Mouse (Mus musculus) kidney, embryonic 15.5 days (tissue): ENCODE data around the gene Ift172. TPM values are rescaled to one million over a fixed set of nuclear protein-coding genes. Genes with fewer than 3 reads are reported as not detected.
A peak's percentile ranks its signal among the peaks of the same experiment; 100 is the strongest.

ENCODE experiments used
- ATAC-seq: fragments of 200-750 bp; cut with Nextera tagmentation; replicated peaks from 2 replicates; pipeline ENCODE4 v1.8.0; 2017; ENCODE audit warnings: moderate TSS enrichment; ENCODE audit not compliant: low FRiP score
- H3K27ac ChIP-seq: fragments of 300-500 bp; sonication (generic); 2 replicates; pipeline ENCODE4 v1.5.1; 2015; ENCODE audit warnings: mild to moderate bottlenecking, inconsistent platforms
- H3K27me3 ChIP-seq: fragments of 300-500 bp; sonication (generic); 2 replicates; pipeline ENCODE4 v1.6.1; 2015; ENCODE audit warnings: inconsistent platforms
- H3K36me3 ChIP-seq: fragments of 300-500 bp; sonication (generic); 2 replicates; pipeline ENCODE4 v1.6.1; 2015; ENCODE audit warnings: inconsistent platforms
- H3K4me1 ChIP-seq: fragments of 300-500 bp; sonication (generic); 2 replicates; pipeline ENCODE4 v1.6.1; 2015; ENCODE audit warnings: inconsistent platforms
- H3K4me2 ChIP-seq: fragments of 300-500 bp; sonication (generic); 2 replicates; pipeline ENCODE4 v1.6.1; 2015; ENCODE audit warnings: moderate library complexity, mild to moderate bottlenecking, inconsistent platforms
- H3K4me3 ChIP-seq: fragments of 300-500 bp; sonication (generic); replicated peaks from 2 replicates; pipeline ENCODE4 v1.5.1; 2015; ENCODE audit warnings: mild to moderate bottlenecking, inconsistent platforms
- H3K9ac ChIP-seq: fragments of 300-500 bp; sonication (generic); 2 replicates; pipeline ENCODE4 v1.6.1; 2015; ENCODE audit warnings: mild to moderate bottlenecking, inconsistent platforms
- H3K9me3 ChIP-seq: fragments of 300-500 bp; sonication (generic); replicated peaks from 2 replicates; pipeline ENCODE4 v1.6.1; 2016; ENCODE audit warnings: inconsistent platforms
- WGBS: fragments of 180-500 bp; shearing (Covaris S2); methylation state at CpG from one replicate; pipeline ENCODE4 v1.1.7; 2015; ENCODE audit warnings: mixed read lengths; 5-methylcytosine and 5-hydroxymethylcytosine counted together
- polyA plus RNA-seq: library from polyadenylated mRNA; unstranded; fragments of >200 nt; fragmentation: Nextera tagmentation; extraction: Ambion mirVana; gene quantifications from 2 replicates; pipeline ENCODE4 v1.2.1, GENCODE M21; 2015

Gene Ift172
- polyA plus RNA-seq, 1 experiment from 2014 or later = 36.9 TPM

DNA sequence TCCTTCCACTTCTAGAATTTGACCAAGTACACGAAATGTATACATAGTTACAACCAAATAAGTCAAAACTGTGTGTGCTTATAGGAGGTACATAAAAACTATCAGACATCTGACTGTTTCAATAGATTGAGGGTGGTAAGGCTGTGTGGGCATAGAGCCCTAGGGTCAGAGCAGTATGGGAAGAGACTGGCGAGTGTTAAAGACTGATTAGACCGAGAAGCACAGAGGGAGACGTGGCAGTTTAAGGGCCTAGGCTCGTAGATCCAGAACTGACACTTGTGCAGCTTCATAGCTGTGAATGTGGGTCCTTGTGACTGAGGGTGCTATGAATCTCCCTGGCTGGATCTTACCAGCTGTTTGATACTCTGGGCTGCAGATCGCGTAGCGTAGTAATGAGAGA, 36.0 kb downstream of the Ift172 start:
- H3K9ac ChIP-seq = no peak overlapping the region
- no peak overlapping the region for H3K4me3 ChIP-seq
- H3K4me2 ChIP-seq = no peak overlapping the region
- peaks cover 93% of the 10 kb centered on the region for H3K36me3 ChIP-seq
- H3K4me1 ChIP-seq = peaks cover 26% of the 10 kb centered on the region
- no peak for ATAC-seq
- H3K27ac ChIP-seq = 0 out of 2 replicates have a peak overlapping the region, but pooled peaks have one; percentile 18
- H3K27me3 ChIP-seq = no peaks in the 10 kb centered on the region
- H3K9me3 ChIP-seq = no peaks in the 10 kb centered on the region
- WGBS = 82% methylated on average over 8 of the region's 8 CpGs

GRCm38 (mm10) chr5:31254452-31254851, 36.5 kb downstream of the Ift172 start:
- no peak for ATAC-seq
- Histone ChIP-seq H3K27me3 (no peaks in the 10 kb centered on the region), H3K9me3 (no peaks in the 10 kb centered on the region), H3K36me3 (peaks cover 93% of the 10 kb centered on the region), H3K9ac (no peak overlapping the region), H3K27ac (0 out of 2 replicates have a peak overlapping the region, but pooled peaks have one; percentile 18), H3K4me2 (no peak overlapping the region), H3K4me3 (no peak overlapping the region), H3K4me1 (peaks cover 26% of the 10 kb centered on the region)
- 75% methylated on average over 7 of the region's 7 CpGs for WGBS

GRCm38 (mm10) chr5:31253806-31254205, 37.1 kb downstream of the Ift172 start:
- Histone ChIP-seq H3K4me2 (no peak overlapping the region), H3K9ac (no peak overlapping the region), H3K4me1 (peaks cover 26% of the 10 kb centered on the region), H3K4me3 (no peak overlapping the region), H3K36me3 (peaks cover 93% of the 10 kb centered on the region), H3K27me3 (no peaks in the 10 kb centered on the region), H3K9me3 (no peaks in the 10 kb centered on the region), H3K27ac (no peak overlapping the region)
- ATAC-seq = no peak
- WGBS = 88% methylated on average over 8 of the region's 8 CpGs

DNA sequence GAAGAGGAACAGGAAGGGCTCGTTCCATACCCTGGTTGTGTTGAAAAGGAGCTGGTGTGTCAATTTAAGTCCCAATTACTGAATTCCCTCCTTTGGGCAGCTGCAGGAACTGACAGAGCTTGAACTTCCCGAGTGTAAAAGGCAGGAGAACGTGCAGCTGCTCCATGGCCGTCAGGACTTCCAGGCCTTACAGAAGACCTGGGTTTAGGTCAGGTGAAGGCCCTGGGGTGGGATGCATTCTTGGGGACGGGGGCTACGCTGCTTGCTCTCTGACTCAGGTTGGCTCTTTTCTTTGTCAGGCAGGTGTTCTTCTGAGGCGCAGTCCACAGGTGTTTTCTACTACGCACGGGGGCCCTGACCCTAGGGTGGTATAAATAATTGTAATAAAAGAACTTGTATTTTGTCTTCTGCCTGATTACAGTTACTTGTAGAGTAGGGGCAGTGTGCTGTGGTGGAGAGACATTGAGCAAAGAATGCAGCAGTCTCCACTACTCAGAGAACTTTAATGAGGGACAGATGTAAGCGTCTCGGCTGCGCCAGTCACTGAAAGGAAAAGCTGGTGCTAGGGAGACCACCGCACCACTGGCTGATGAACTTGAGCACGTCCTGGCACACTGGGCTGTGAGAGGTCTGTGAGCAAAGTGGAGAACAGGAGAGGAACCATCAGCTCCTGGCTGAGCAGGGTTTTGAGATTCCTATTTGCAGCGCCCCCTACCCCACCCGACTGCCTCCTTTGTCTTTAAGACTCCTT, 37.9 kb downstream of the Ift172 start:
- Histone ChIP-seq H3K9me3 (no peaks in the 10 kb centered on the region), H3K9ac (no peak overlapping the region), H3K4me1 (peaks cover 26% of the 10 kb centered on the region), H3K27me3 (no peaks in the 10 kb centered on the region), H3K4me3 (peak overlapping the region; percentile 44), H3K36me3 (peaks cover 95% of the 10 kb centered on the region), H3K27ac (0 out of 2 replicates have a peak overlapping the region, but pooled peaks have one; percentile 73), H3K4me2 (peak overlapping the region; percentile 69)
- 77% methylated on average over 16 of the region's 16 CpGs for WGBS
- ATAC-seq = no peak

DNA sequence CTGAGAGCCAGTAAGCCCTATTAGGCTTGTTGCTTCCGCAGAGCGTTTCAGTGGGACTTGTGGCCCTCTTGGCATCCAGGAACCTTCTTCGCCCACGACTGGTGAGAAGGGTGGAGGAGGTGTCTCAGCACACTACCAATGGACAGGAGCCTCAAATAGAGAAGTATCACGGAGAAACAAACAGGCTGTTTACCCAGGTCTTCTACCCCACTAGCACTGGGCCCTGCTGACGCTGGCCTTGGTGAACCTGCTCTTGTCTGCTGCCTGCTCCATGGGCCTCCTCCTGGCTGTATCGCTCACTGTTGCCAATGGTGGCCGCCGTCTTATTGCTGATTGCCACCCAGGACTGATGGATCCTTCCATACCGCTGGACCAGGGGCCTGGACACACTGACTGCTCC, 38.8 kb downstream of the Ift172 start:
- H3K9ac ChIP-seq = peak overlapping the region; percentile 41
- no peaks in the 10 kb centered on the region for H3K27me3 ChIP-seq
- peaks cover 95% of the 10 kb centered on the region for H3K36me3 ChIP-seq
- peak overlapping the region; percentile 69 for H3K4me2 ChIP-seq
- H3K4me1 ChIP-seq = peaks cover 26% of the 10 kb centered on the region
- H3K9me3 ChIP-seq = no peaks in the 10 kb centered on the region
- 56% methylated on average over 10 of the region's 10 CpGs for WGBS
- no peak for ATAC-seq
- peak overlapping the region; percentile 73 for H3K27ac ChIP-seq
- H3K4me3 ChIP-seq = peak overlapping the region; percentile 44

- Histone ChIP-seq H3K9me3 (no peaks in the 10 kb centered on the region), H3K4me1 (peaks cover 26% of the 10 kb centered on the region), H3K27me3 (no peaks in the 10 kb centered on the region), H3K4me2 (peak within 1 kb of the TSS; percentile 69), H3K9ac (peak within 1 kb of the TSS; percentile 41), H3K27ac (peak within 1 kb of the TSS; percentile 73), H3K4me3 (peak within 1 kb of the TSS; percentile 44), H3K36me3 (peaks cover 97% of the 10 kb centered on the region)
- peak; percentile 92 for ATAC-seq
- whole genome bisulfite sequencing = 11% methylated on average over 47 of the region's 47 CpGs
These were observed 39.3 kb downstream of the Ift172 start, which contains the start of gene Krtcap3 for GRCm38 (mm10) chr5:31251541-31252101. Gene Krtcap3 (plus strand): TSS chr5:31251691.

DNA sequence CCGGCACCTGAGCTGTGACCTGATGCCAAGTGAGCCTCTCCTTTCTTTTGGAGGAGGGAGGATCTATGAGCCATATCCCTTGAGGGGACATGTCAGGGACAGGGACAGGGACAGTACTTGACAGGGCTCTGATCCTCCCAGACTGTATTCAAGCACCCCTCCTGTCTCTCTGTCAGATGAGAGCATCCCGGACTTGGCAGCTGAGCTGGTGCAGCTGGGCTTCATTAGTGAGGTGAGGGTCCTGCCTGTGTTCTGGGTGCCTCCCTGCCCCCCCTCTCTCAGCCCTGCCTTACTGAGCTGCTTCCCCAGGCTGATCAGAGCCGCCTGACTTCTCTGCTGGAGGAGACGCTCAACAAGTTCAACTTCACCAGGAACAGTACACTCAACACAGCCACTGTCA, 40.2 kb downstream of the Ift172 start:
- Histone ChIP-seq H3K36me3 (peaks cover 97% of the 10 kb centered on the region), H3K4me1 (peaks cover 26% of the 10 kb centered on the region), H3K27ac (no peak overlapping the region), H3K9ac (no peak overlapping the region), H3K9me3 (no peaks in the 10 kb centered on the region), H3K27me3 (no peaks in the 10 kb centered on the region), H3K4me2 (no peak overlapping the region), H3K4me3 (0 out of 2 replicates have a peak overlapping the region, but pooled peaks have one; percentile 44)
- WGBS = 45% methylated on average over 4 of the region's 4 CpGs
- ATAC-seq = no peak

- H3K9me3 ChIP-seq = no peaks in the 10 kb centered on the region
- peaks cover 9% of the 10 kb centered on the region for H3K4me1 ChIP-seq
- peak overlapping the region; percentile 86 for H3K4me2 ChIP-seq
- H3K9ac ChIP-seq = peak overlapping the region; percentile 99
- WGBS = 23% methylated on average over 10 of the region's 10 CpGs
- no peak for ATAC-seq
- peak overlapping the region; percentile 98 for H3K4me3 ChIP-seq
- no peaks in the 10 kb centered on the region for H3K27me3 ChIP-seq
- peaks cover 37% of the 10 kb centered on the region for H3K36me3 ChIP-seq
- peak overlapping the region; percentile 99 for H3K27ac ChIP-seq
These were observed 48.7 kb downstream of the Ift172 start for GRCm38 (mm10) chr5:31242191-31242590.

DNA sequence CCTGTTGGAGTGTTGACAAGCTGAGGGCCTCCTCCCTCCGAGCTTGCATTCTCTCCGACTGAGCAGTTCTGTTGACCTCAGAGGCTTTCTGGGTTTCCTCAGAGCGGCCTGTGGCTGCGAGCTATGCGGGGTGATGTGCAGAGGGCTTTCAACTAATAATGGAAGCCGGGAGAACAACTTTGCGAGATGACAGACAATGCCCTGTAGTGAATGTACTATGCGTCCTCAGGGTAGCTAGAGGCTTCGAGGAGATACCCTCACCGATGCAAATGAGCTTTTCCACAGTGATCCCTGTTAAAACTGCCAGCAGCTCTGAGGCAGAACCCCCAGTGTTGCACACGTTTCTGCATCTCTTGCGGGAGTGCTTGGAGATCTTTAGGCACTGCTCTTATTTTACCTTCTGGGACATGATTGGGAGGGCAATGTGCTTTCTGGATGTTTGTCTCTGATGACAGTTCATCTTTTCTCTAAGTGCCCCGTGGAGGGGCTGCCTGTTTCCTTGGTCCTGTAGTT, 49.3 kb downstream of the Ift172 start:
- ATAC-seq = no peak
- Histone ChIP-seq H3K27me3 (no peaks in the 10 kb centered on the region), H3K4me2 (peak overlapping the region; percentile 86), H3K9me3 (no peaks in the 10 kb centered on the region), H3K36me3 (peaks cover 30% of the 10 kb centered on the region), H3K27ac (peak overlapping the region; percentile 99), H3K4me3 (peak overlapping the region; percentile 98), H3K4me1 (peaks cover 9% of the 10 kb centered on the region), H3K9ac (peak overlapping the region; percentile 99)
- under 1% methylated on average over 13 of the region's 13 CpGs for WGBS

DNA sequence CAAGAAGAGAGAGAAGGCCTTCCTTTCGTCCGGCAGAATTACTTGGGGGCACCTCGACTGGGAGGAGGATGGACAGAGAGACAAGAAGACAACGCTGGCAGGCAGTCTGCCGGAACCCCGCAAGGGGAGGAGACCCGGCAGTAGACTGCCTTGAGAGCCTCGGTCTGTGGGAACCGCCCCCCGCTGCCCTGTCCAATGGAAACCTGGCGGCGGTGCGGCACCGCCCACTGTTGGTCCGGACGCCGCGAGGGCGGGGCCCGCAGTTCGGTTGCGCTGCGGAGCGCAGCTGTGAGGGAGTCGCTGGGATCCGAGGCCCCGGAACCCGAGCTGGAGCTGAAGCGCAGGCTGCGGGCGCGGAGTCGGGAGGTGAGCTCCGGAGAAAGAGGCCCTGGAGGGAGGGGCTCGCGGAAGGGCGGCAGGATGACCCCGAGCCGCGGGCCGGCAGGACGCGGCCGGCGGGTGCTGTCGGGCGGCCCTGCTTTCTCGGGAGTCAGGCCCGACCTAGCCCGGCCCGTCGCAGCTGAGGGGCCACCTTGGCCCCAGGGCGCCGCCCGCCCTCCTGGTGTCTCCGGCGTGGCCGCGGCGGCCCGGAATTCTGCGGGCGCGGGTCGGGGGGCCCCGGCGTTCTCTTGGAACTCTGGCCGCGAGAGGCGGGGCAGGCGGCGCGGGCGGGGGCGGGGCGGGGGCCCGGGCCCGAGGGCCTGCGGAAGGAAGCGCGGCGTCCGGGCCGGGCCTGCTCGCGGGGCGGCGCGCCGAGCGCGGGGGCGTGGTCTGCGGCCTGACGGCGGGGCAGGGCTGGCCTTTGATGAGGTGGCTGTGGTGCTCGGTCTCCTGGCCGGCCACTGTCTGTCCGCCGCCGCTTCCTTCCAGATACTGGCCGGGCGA, 50.0 kb downstream of the Ift172 start, which contains the start of the genes Nrbp1 and Gm9970:
TSS of gene Nrbp1 (plus strand) at position 228 of the 885 bp plus-strand sequence.
TSS of gene Gm9970 (minus strand) at position 596 of the 885 bp plus-strand sequence.
- ATAC-seq = peak; percentile 99

GRCm38 (mm10) chr5:31226641-31227040, 64.3 kb downstream of the Ift172 start:
- H3K4me2 ChIP-seq = no peak overlapping the region
- H3K36me3 ChIP-seq = no peaks in the 10 kb centered on the region
- ATAC-seq = no peak
- no peak overlapping the region for H3K27ac ChIP-seq
- 77% methylated on average over 1 of the region's 1 CpGs for WGBS
- H3K4me3 ChIP-seq = no peak overlapping the region
- no peak overlapping the region for H3K9ac ChIP-seq
- 0 out of 2 replicates have a peak, but pooled peaks cover under 1% of the 10 kb centered on the region for H3K4me1 ChIP-seq
- H3K27me3 ChIP-seq = no peaks in the 10 kb centered on the region
- H3K9me3 ChIP-seq = no peaks in the 10 kb centered on the region

More for the DNA sequence above, 50.0 kb downstream of the Ift172 start, which contains the start of the genes Nrbp1 and Gm9970:
- Histone ChIP-seq H3K4me1 (peaks cover 9% of the 10 kb centered on the region), H3K4me2 (peak within 1 kb of the TSS; percentile 86), H3K9me3 (no peaks in the 10 kb centered on the region), H3K36me3 (peaks cover 23% of the 10 kb centered on the region), H3K27me3 (no peaks in the 10 kb centered on the region), H3K4me3 (peak within 1 kb of the TSS; percentile 98), H3K27ac (peak within 1 kb of the TSS; percentile 99), H3K9ac (peak within 1 kb of the TSS; percentile 99)
- under 1% methylated on average over 93 of the region's 103 CpGs for WGBS
